Mouse (Mus musculus) c-Kit-positive CD71-positive TER-119-negative erythroid progenitor cells, embryonic 14.5 days (primary cell): ENCODE measurements at regions not wholly inside any gene's neighbourhood (a gene's known extent, or its start where the extent isn't known, plus 50 kb on each side); places are given as distances from the start of the nearest gene placed in this dataset.

Source experiments
- DNase-seq: peaks from one replicate; pipeline ENCODE4 v3.0.0-alpha.2; 2013; ENCODE audit warnings: low read depth

DNA sequence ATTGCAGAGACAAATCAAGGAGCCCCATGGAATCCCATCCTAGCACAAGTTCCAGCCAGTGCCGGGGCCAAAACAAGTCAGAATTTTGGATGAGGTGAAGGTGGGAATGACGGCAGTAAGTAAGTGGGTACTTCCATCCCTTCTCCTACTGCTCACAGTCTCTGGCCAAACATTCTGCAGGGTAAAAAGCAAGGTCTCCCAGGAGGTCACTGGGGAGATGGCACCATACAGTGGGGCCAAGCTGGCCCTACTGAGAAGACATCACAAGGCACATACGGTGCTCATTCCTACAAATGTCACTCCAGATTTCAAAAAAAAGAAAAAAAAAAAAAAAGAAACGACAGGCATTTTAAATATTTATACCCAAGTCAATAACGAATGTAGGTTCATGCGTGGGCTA lies 129.6 kb downstream of the Ddx11 start:
- DNase-seq = no peak

- no peak for DNase-seq
Measured at GRCm38 (mm10) chr17:66259697-66260096, 136.4 kb downstream of the Ddx11 start.

DNA sequence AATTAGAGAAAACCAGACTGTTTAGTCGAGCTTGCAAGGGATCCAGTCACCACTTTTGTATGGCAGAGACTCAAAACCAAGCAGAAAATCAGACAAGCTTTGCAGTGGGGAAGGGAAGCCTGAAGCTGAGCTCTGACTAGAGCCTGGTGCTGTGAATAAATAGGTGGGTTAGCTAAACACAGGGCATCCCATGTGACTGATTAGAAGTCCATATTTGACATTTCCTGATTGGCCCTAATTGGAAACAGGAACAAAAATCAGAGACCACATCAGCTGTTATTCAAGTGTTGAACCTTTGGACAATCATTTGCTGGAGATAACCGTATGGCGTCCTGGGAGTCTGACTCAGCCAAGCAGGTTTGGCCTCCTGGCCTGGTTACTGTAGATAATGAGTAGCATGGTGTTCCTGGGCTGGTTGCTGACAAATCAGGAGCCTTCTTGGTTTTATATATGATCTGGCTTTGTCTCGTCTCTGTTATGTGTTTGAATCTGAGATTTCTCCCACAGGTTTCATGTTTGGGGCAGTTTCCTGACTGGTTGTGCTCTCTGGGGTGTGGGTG lies 139.4 kb downstream of the Ddx11 start:
- DNase-seq = no peak

DNA sequence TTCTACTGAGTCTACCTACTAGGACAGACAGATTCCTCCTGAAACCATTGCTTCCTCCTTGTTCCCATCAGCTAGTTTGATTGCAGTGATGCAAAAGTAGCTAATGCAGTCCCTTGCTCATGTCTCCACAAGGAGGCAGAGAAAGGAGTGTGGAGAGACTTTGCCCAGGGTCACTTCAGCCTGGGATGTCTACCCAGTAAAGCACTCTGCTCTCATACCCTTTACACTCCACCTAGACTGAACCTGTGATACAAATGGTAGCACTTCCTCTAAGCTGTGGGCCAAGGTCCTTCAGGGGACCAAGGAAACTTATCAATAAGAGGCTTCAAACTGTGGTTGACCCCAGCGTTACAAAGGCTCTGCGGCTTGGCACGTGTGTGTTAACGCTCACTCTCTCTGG lies 140.1 kb downstream of the Ddx11 start:
- no peak for DNase-seq

- DNase-seq = no peak
Measured at GRCm38 (mm10) chr17:66266803-66267202, 143.5 kb downstream of the Ddx11 start.

- DNase-seq = no peak
Measured at GRCm38 (mm10) chr17:66267831-66268230, 144.5 kb downstream of the Ddx11 start.

DNA sequence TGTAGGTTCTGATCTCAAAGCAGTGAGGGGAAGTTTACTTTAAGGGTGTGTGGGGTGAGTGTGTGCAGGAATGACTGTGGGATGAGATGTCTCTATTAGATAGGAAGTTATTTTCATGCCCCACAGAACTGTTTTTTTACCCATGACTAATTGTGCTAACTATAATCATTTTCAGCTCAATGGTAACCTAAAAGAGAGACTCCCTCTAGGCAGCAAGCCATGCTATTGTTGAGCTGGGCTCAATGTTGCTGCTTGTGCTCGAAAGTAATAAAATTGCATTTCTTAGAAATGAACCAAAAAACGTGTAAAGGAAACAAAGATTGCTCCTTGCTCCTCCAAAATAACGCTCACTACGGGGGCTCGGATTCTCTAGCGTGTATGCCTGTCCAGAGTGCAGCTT lies 146.2 kb downstream of the Ddx11 start:
- DNase-seq = no peak

- DNase-seq = no peak
Measured at GRCm38 (mm10) chr17:66271906-66272305, 148.6 kb downstream of the Ddx11 start.

- no peak for DNase-seq
Measured at GRCm38 (mm10) chr17:66276778-66277177, 153.5 kb downstream of the Ddx11 start.

GRCm38 (mm10) chr17:66278037-66278436 lies 154.7 kb downstream of the Ddx11 start:
- no peak for DNase-seq

DNA sequence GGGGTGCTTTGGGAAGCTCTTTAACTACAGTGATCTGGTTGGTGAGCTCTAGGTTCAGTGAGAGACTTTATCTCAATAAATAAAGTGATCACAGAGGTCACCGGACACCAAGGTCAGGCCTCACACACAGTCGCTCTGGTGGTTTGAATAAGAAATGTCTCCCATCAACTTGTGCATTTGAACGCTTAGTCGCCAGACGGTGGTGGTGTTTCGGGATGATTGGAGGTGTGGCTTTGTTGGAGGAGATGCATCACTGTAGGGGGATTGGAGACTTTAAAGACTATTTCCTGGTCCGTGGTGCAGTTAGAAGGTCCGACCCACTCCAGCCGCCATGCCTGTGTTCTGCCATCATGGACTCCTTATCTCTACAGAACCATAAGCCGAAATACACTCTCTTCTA lies 162.0 kb downstream of the Ddx11 start:
- DNase-seq = no peak
